ENCODE assay signal across 10 mouse cellular contexts in genomic region chr5:30369426-30369825, GRCm38 (mm10).
A peak's percentile ranks its signal among the peaks of the same experiment; 100 is the strongest.
DNase-seq lines count a peak whose midpoint lies in the region; ATAC-seq lines count a peak whose summit lies in the region.
"Had no signal": no experiment of that assay in that cellular context is flagged by ENCODE, and none has a peak within 500 bp of the region (broad histone marks: within the 10 kb centered on the region; RNA-seq: fewer than 3 reads in every experiment).

No protein-coding gene starts in this region.

- H3K27me3 ChIP-seq in hindbrain, embryonic 10.5 days (ENCODE audit: insufficient read depth, poor library complexity, severe bottlenecking) = no peaks in the 10 kb centered on the region
- H3K27me3 ChIP-seq in hindbrain, embryonic 14.5 days (ENCODE audit: control insufficient read depth, insufficient read depth, low read length) = no peaks in the 10 kb centered on the region
- H3K27me3 ChIP-seq: hindbrain, embryonic 15.5 days; stomach, embryonic 15.5 days had no signal

- peak; percentile 51 for DNase-seq in right cerebral cortex, adult 18-20 months
- no peak for DNase-seq in right cerebral cortex, postnatal 4 days
- peak; percentile 29 to 59 for DNase-seq in frontal cortex, adult 2 months (ENCODE audit: extremely low spot score in 1 of 2, low spot score in 1 of 2)
- peak; percentile 15 to 38 for DNase-seq in left cerebral cortex, adult 9 months (ENCODE audit: low spot score in 2 of 2)
- DNase-seq in telencephalon, adult 2 months (ENCODE audit: low read depth, low spot score) = peak; percentile 11
- DNase-seq in hindbrain, embryonic 10.5 days (ENCODE audit: low spot score) = no peak
- no peak for DNase-seq in hindbrain, embryonic 14.5 days (ENCODE audit: low spot score)
- no peak for DNase-seq in cerebellum, adult 9-10 months

- H3K9ac ChIP-seq in hindbrain, embryonic 14.5 days = no peak overlapping the region
- H3K9ac ChIP-seq: hindbrain, embryonic 15.5 days; stomach, embryonic 15.5 days had no signal

- no peak overlapping the region for H3K4me2 ChIP-seq in hindbrain, embryonic 14.5 days (replicated peaks)
- H3K4me2 ChIP-seq: hindbrain, embryonic 15.5 days; stomach, embryonic 15.5 days had no signal

- H3K27ac ChIP-seq in hindbrain, embryonic 10.5 days = no peak overlapping the region
- H3K27ac ChIP-seq in hindbrain, embryonic 14.5 days = no peak overlapping the region
- H3K27ac ChIP-seq: hindbrain, embryonic 15.5 days; stomach, embryonic 15.5 days had no signal

- H3K36me3 ChIP-seq in hindbrain, embryonic 10.5 days = no peaks in the 10 kb centered on the region
- H3K36me3 ChIP-seq in hindbrain, embryonic 14.5 days (replicated peaks; ENCODE audit: control insufficient read depth, insufficient read depth) = no peaks in the 10 kb centered on the region
- H3K36me3 ChIP-seq: hindbrain, embryonic 15.5 days; stomach, embryonic 15.5 days had no signal

- no peaks in the 10 kb centered on the region for H3K9me3 ChIP-seq in hindbrain, embryonic 10.5 days
- no peaks in the 10 kb centered on the region for H3K9me3 ChIP-seq in hindbrain, embryonic 14.5 days (ENCODE audit: control insufficient read depth, low read length)
- H3K9me3 ChIP-seq: hindbrain, embryonic 15.5 days; stomach, embryonic 15.5 days had no signal

- no peaks in the 10 kb centered on the region for H3K4me1 ChIP-seq in hindbrain, embryonic 10.5 days (replicated peaks)
- no peaks in the 10 kb centered on the region for H3K4me1 ChIP-seq in hindbrain, embryonic 14.5 days (replicated peaks; ENCODE audit: control insufficient read depth, insufficient read depth, low read length)
- H3K4me1 ChIP-seq: hindbrain, embryonic 15.5 days; stomach, embryonic 15.5 days had no signal

- 82% methylated on average over 5 of the region's 5 CpGs for WGBS in hindbrain, embryonic 10.5 days
- 73% methylated on average over 5 of the region's 5 CpGs for WGBS in hindbrain, embryonic 14.5 days

- no peak for ATAC-seq in hindbrain, embryonic 14.5 days (ENCODE audit: low FRiP score)

- no peak overlapping the region for H3K4me3 ChIP-seq in hindbrain, embryonic 10.5 days
- H3K4me3 ChIP-seq in hindbrain, embryonic 14.5 days (replicated peaks; ENCODE audit: low read length) = no peak overlapping the region
- H3K4me3 ChIP-seq: hindbrain, embryonic 15.5 days; stomach, embryonic 15.5 days had no signal

Comparison
In these comparisons a context has a peak if more than half of its experiments do, and no peak if none do; other contexts are left out.
1. DNase-seq: peak in right cerebral cortex, adult 18-20 months (single experiment), frontal cortex, adult 2 months (2 of 2), left cerebral cortex, adult 9 months (2 of 2) and telencephalon, adult 2 months (single experiment); none in right cerebral cortex, postnatal 4 days (single experiment), hindbrain, embryonic 10.5 days (single experiment), hindbrain, embryonic 14.5 days (single experiment) and cerebellum, adult 9-10 months (single experiment).